Mouse (Mus musculus): ENCODE measurements at regions not wholly inside any gene's neighbourhood (a gene's known extent, or its start where the extent isn't known, plus 50 kb on each side); places are given as distances from the start of the nearest gene placed in this dataset.

GRCm38 (mm10) chr12:13164791-13165190 lies 84.2 kb downstream of the Ddx1 start:
- DNase-seq: no peak

GRCm38 (mm10) chr12:13161051-13161450 lies 88.0 kb downstream of the Ddx1 start:
- no peak for DNase-seq

GRCm38 (mm10) chr12:13159346-13160055 lies 89.5 kb downstream of the Ddx1 start:
- no peak for DNase-seq

GRCm38 (mm10) chr12:13157666-13158381 lies 91.2 kb downstream of the Ddx1 start:
- DNase-seq: no peak

GRCm38 (mm10) chr12:13157089-13157488 lies 91.9 kb downstream of the Ddx1 start:
- no peak for DNase-seq

GRCm38 (mm10) chr12:13150751-13151150 lies 98.3 kb downstream of the Ddx1 start:
- DNase-seq: no peak

GRCm38 (mm10) chr12:13147251-13147650 lies 101.8 kb downstream of the Ddx1 start:
- no peak for DNase-seq

GRCm38 (mm10) chr12:13145186-13146115 lies 103.6 kb downstream of the Ddx1 start:
- DNase-seq: peak; percentile 44

DNA sequence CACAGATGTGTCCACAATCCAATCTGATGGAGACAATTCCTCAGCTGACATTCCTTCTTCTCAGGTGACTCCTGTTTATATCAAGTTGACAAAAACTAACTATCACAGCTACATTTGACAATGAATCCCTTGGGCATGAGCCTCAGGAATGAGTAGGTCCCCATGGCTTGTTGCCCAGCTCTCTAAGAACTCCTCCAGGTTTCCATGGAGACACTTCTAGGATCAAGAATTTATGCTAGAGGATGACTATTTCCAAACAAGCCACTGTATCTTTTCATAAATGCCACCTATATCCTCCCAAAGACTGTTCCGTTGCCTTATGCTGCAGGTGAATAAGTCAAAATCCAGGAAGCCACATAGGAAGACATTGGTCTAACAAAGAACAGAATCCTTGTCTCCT lies 104.3 kb downstream of the Ddx1 start:
- no peak for DNase-seq

DNA sequence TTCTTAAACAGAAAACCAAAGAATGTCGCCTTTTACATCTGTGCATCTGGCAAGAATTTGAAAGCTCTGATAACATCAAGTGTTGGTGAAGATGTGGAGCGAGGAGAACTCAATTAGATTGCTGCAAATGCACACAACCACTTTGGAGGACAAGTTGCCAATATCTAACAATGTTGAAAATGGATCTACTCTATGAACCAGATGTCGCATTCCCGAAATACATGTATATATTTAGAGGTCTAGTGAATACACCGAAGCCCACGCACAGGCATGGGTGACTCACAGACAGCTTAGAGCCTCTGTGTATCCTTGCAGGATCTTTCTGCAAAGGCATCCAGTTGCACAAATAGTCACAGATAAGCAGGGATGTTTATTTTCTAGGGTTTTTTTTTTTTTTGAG lies 108.4 kb downstream of the Ddx1 start:
- no peak for DNase-seq

GRCm38 (mm10) chr12:13139189-13139588 lies 109.8 kb downstream of the Ddx1 start:
- DNase-seq: no peak

GRCm38 (mm10) chr12:13134168-13134567 lies 114.8 kb downstream of the Ddx1 start:
- DNase-seq: no peak

DNA sequence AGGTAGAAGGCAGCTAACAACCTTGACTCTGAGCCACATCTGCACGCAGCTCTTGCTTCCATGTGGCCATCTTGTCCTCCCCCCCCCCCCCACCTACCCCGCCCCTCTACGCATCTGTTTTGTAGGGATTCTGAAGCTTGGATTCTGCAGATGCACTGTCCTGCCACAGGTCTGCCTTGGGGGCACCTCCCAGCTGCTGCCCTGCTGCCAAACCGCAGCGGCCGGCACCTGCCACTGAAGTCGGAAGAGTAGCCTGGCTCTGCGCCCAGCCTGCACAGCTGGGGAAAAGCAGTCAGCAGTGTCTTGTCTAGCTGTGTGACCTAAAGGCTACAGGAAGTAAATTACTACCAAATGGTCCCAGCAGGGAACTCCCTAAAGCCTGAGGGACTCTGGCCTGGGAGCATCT lies 119.3 kb downstream of the Ddx1 start:
- DNase-seq: peak; percentile 45

DNA sequence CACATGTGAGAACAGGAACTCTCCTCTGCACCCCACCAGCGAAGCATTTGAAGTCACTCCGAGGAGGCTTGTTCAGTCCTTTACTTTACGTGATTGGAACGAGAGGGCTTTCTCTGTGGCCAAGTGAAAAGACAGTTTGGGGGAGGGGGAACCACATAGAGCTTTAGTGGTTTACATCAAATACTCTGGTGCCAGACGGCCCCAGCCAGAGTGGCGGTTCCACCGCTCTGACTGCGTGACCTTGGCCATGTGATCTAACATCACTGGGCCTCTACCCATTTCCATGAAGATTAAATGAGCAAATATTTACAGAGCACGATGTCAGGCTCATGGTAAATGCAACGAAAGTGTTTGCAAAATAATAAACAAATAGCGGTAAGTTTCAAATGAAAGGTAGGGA lies 121.6 kb downstream of the Ddx1 start:
- no peak for DNase-seq

GRCm38 (mm10) chr12:13125054-13125453 lies 124.0 kb downstream of the Ddx1 start:
- DNase-seq: no peak

DNA sequence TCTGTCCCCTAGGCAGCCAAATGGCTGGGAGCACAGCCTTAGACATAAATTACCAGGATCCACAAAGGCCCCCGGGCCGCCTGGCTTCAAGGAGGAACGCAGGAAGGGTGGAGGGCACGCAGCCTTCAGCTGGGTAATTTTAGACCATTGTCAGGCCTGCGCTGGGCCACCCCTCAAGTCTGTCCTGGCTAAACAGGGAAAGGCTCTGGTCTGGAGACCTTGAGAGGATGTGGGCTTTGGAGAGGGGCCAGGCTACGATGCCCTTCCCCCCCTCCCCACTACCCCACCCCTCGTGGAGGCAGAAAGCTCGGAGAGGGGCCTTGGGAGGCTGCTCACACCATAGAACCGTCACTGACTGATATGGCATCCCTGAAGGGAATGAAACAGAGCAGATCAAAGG lies 126.7 kb downstream of the Ddx1 start:
- DNase-seq: no peak

GRCm38 (mm10) chr12:13120581-13120980 lies 128.4 kb downstream of the Ddx1 start:
- no peak for DNase-seq

- DNase-seq: no peak
Observed at GRCm38 (mm10) chr12:13119653-13120052, 129.4 kb downstream of the Ddx1 start.

DNA sequence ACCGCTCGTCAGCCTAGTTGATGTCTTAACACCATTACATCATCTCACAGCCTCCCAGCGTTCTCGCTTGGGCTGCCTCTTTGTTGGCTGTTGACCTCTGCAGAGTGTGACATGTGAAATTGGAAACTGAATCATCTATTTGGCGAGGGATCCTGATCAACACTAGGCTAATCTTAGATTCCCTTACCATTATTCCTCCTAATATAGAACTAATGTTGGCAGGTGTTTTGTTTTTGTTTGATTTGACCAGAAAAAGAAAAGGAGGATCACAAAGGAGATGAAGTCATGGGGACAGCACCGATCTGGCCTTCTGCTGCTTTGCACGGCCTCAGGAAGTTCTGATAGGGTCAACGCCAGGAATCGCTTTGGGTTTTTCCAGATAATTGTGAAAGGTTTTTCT lies 131.0 kb downstream of the Ddx1 start:
- DNase-seq: no peak

DNA sequence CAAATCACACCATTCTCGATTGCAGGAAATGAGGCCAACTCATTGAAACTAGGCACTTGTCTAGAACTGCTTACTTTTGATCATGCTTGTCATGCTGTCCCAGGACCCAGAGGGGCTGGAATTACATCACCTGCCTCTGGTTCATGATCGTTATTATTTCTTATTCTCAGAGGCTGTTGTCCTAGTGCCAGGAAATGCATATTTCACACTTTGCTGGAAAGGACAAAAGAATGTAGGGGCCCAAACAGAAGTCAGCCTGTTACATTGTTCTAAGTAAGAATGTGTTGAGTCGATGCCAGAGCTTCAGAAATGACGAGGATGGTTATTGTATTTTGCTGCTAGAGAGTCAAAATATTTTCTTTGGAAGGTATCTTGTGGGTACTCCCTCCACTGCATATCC lies 134.7 kb downstream of the Ddx1 start:
- DNase-seq: no peak

DNA sequence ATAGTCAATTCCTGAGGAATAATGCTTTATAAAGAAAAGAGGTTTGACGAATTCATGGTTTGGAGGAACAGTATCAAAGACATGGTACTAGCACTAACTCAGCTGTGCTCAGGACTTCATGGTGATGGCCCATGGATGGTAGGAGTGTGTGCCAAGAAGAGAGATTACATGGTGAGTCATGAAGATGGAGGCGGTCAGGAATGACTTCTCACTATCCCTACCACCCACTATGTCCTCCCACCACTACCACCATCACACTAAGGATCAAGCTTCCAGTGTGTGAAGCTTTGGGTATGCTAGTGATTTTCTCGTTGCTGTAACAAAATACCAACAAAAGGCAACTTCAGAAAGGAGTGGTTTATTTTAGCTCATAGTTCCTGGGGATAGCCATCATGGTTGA lies 142.1 kb downstream of the Ddx1 start:
- no peak for DNase-seq

GRCm38 (mm10) chr12:13100505-13101354 lies 148.3 kb downstream of the Ddx1 start:
- DNase-seq: no peak
